Comparison of ENCODE assay signal across 8 mouse cellular contexts in the genomic region with DNA sequence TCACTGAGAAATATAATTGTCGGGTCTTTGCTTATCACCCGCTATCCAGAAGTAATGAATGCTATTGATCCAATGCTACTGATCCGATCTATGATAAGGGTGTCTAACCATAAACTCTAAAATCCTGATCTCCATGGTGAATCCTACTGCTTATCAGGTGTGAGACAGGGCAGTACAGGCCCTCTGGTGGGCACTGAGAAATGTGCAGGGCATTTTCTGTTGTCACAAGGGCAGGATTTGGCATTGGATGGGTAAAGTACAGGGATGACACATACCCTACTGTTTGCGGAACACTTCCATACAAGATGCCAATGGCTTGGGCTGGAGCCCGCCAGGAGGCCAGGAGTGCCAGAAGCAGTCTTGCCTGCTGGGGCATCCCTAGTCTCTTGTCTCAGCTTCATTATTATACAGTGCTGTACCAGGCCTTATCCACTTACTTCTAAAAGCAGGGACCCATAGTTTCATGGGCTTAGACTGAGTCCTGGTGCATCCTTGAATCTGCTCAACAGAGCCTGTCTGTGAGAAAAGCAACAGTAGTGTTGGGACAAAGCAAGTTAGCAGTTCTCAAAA. TPM values are rescaled to one million over a fixed set of nuclear protein-coding genes. Genes with fewer than 3 reads are reported as not detected.
DNase-seq lines count a peak whose midpoint lies in the region; ATAC-seq lines count a peak whose summit lies in the region.

No protein-coding gene starts in this region.

- DNase-seq in embryo, embryonic 11 days = peak; percentile 41
- DNase-seq in embryo, embryonic 10 days (ENCODE audit: low spot score) = no peak
- peak; percentile 69 for DNase-seq in NIH3T3 (ENCODE audit: low read depth)
- DNase-seq in cerebellum, postnatal 14 days = peak; percentile 86 to 88
- peak; percentile 32 to 34 for DNase-seq in gastrocnemius, postnatal 36 days
- peak; percentile 48 to 77 for DNase-seq in kidney, postnatal 36 days
- DNase-seq in lung, postnatal 14 days = peak; percentile 61

- no peak overlapping the region for H3K27ac ChIP-seq in stomach, embryonic 15.5 days

- no peaks in the 10 kb centered on the region for H3K4me1 ChIP-seq in stomach, embryonic 15.5 days

- 0 out of 2 replicates have a peak, but pooled peaks have one; percentile 39 for ATAC-seq in stomach, embryonic 15.5 days (ENCODE audit: insufficient read depth, low FRiP score, low read depth)

- H3K27me3 ChIP-seq in stomach, embryonic 15.5 days (replicated peaks) = no peaks in the 10 kb centered on the region

- no peak overlapping the region for H3K4me2 ChIP-seq in stomach, embryonic 15.5 days

- no peaks in the 10 kb centered on the region for H3K36me3 ChIP-seq in stomach, embryonic 15.5 days

- WGBS in stomach, embryonic 15.5 days = 82% methylated on average over 5 of the region's 5 CpGs

- H3K4me3 ChIP-seq in stomach, embryonic 15.5 days (replicated peaks) = no peak overlapping the region

- H3K9ac ChIP-seq in stomach, embryonic 15.5 days = no peak overlapping the region

- H3K9me3 ChIP-seq in stomach, embryonic 15.5 days = no peaks in the 10 kb centered on the region

- intact Hi-C loops in gastrocnemius, postnatal 36 days (cut with DNase I) = loop anchor here (2.0 kb wide), 1 partner anchor 116 kb away; no protein-coding TSS in a partner anchor

RNA-seq across cellular contexts. Expression of gene Prmt9, which starts 14.1 kb away (rescaled TPM):
- total RNA-seq in gastrocnemius, postnatal 36 days (2021) = 1 to 10 TPM; 7.4 to 8.5 TPM
- polyA plus RNA-seq in stomach, embryonic 15.5 days (2015; fragmentation: Nextera tagmentation; extraction: Ambion mirVana) = 17.2 and 18.5 TPM in 2 replicates

RNA-seq across cellular contexts. Expression of gene Arhgap10, which starts 17.4 kb away (rescaled TPM):
- total RNA-seq in gastrocnemius, postnatal 36 days (2021) = 10 to 100 TPM; 48.3 to 52.2 TPM
- 29.4 and 29.8 TPM in 2 replicates for polyA plus RNA-seq in stomach, embryonic 15.5 days (2015; fragmentation: Nextera tagmentation; extraction: Ambion mirVana)
